Mouse (Mus musculus) midbrain, embryonic 15.5 days (tissue): ENCODE measurements around the gene Dmkn. TPM values are rescaled to one million over a fixed set of nuclear protein-coding genes. Genes with fewer than 3 reads are reported as not detected.
"Not testable (repeated sequence)": the region's sequence is repeated elsewhere in the genome, so short reads cannot be mapped to it uniquely, and the experiment has no call there.

Experiments
- ATAC-seq: fragments of 200-750 bp; cut with Nextera tagmentation; replicated peaks from 2 replicates; pipeline ENCODE4 v1.8.0; 2017; ENCODE audit warnings: moderate TSS enrichment
- H3K27ac ChIP-seq: fragments of 300-500 bp; sonication (generic); 2 replicates; pipeline ENCODE4 v1.5.1; 2015; ENCODE audit warnings: mild to moderate bottlenecking, inconsistent platforms
- H3K27me3 ChIP-seq: fragments of 300-500 bp; sonication (generic); replicated peaks from 2 replicates; pipeline ENCODE4 v1.6.1; 2015; ENCODE audit warnings: inconsistent platforms
- H3K36me3 ChIP-seq: fragments of 300-500 bp; sonication (generic); replicated peaks from 2 replicates; pipeline ENCODE4 v1.6.1; 2015; ENCODE audit warnings: inconsistent platforms
- H3K4me1 ChIP-seq: fragments of 300-500 bp; sonication (generic); 2 replicates; pipeline ENCODE4 v1.6.1; 2015; ENCODE audit warnings: inconsistent platforms
- H3K4me2 ChIP-seq: fragments of 300-500 bp; sonication (generic); 2 replicates; pipeline ENCODE4 v1.6.1; 2015; ENCODE audit warnings: inconsistent platforms, mild to moderate bottlenecking, moderate library complexity
- H3K4me3 ChIP-seq: fragments of 300-500 bp; sonication (generic); 2 replicates; pipeline ENCODE4 v1.5.1; 2015; ENCODE audit warnings: mild to moderate bottlenecking, inconsistent platforms
- H3K9ac ChIP-seq: fragments of 300-500 bp; sonication (generic); 2 replicates; pipeline ENCODE4 v1.6.1; 2015; ENCODE audit warnings: mild to moderate bottlenecking, inconsistent platforms
- H3K9me3 ChIP-seq: fragments of 300-500 bp; sonication (generic); 2 replicates; pipeline ENCODE4 v1.6.1; 2016; ENCODE audit warnings: inconsistent platforms
- WGBS: fragments of 180-500 bp; shearing (Covaris S2); methylation state at CpG from one replicate; pipeline ENCODE4 v1.1.7; 2015; ENCODE audit warnings: mixed read lengths; 5-methylcytosine and 5-hydroxymethylcytosine counted together
- polyA plus RNA-seq: library from polyadenylated mRNA; unstranded; fragments of >200 nt; fragmentation: Nextera tagmentation; extraction: Ambion mirVana; gene quantifications from 2 replicates; pipeline ENCODE4 v1.2.1, GENCODE M21; 2015

Gene Dmkn
- polyA plus RNA-seq, 1 experiment from 2014 or later = 3.4 TPM

GRCm38 (mm10) chr7:30826660-30827059 lies 63.1 kb downstream of the Dmkn start:
- 92% methylated on average over 10 of the region's 10 CpGs for WGBS
- no peak for ATAC-seq
- H3K9ac ChIP-seq = no peak overlapping the region

GRCm38 (mm10) chr7:30828871-30829270 lies 65.3 kb downstream of the Dmkn start:
- not testable (repeated sequence) for H3K9me3 ChIP-seq, H3K4me3 ChIP-seq, H3K4me1 ChIP-seq, H3K27me3 ChIP-seq, H3K36me3 ChIP-seq, ATAC-seq, H3K27ac ChIP-seq, H3K9ac ChIP-seq, H3K4me2 ChIP-seq

More at GRCm38 (mm10) chr7:30826660-30827059, 63.1 kb downstream of the Dmkn start:
- no peak overlapping the region for H3K4me3 ChIP-seq
- no peak overlapping the region for H3K4me2 ChIP-seq
- H3K27ac ChIP-seq = no peak overlapping the region
- H3K27me3 ChIP-seq = no peaks in the 10 kb centered on the region
- no peaks in the 10 kb centered on the region for H3K4me1 ChIP-seq
- no peaks in the 10 kb centered on the region for H3K36me3 ChIP-seq
- H3K9me3 ChIP-seq = no peaks in the 10 kb centered on the region

- WGBS = 82% methylated on average over 3 of the region's 3 CpGs
- H3K9ac ChIP-seq = no peak overlapping the region
- no peak overlapping the region for H3K4me3 ChIP-seq
- no peaks in the 10 kb centered on the region for H3K36me3 ChIP-seq
- no peak overlapping the region for H3K27ac ChIP-seq
- no peaks in the 10 kb centered on the region for H3K27me3 ChIP-seq
- no peaks in the 10 kb centered on the region for H3K4me1 ChIP-seq
- H3K9me3 ChIP-seq = no peaks in the 10 kb centered on the region
- no peak overlapping the region for H3K4me2 ChIP-seq
- ATAC-seq = no peak
These were observed 65.9 kb downstream of the Dmkn start for GRCm38 (mm10) chr7:30829428-30829827.

Other genes starting within 250 kb of the Dmkn start
- 144 and 158 TPM in 2 replicates for gene Arhgap33, start 228.7 kb upstream of the Dmkn start, polyA plus RNA-seq
- 7.8 and 9.9 TPM in 2 replicates for gene Hspb6, start 211.6 kb upstream of the Dmkn start, polyA plus RNA-seq
- 7.7 and 9.4 TPM in 2 replicates for gene Proser3, start 211.5 kb upstream of the Dmkn start, polyA plus RNA-seq
- gene Lin37, start 203.9 kb upstream of the Dmkn start, polyA plus RNA-seq = 53.6 and 63.8 TPM in 2 replicates
- 87.2 and 90.7 TPM in 2 replicates for gene U2af1l4, start 200.5 kb upstream of the Dmkn start, polyA plus RNA-seq
- gene Gm49396, start 200.4 kb upstream of the Dmkn start, polyA plus RNA-seq = 18.5 and 20.7 TPM in 2 replicates
- 121 and 123 TPM in 2 replicates for gene Psenen, start 200.1 kb upstream of the Dmkn start, polyA plus RNA-seq
- gene Igflr1, start 198.3 kb upstream of the Dmkn start, polyA plus RNA-seq = 8.0 and 8.1 TPM in 2 replicates
- gene Kmt2b, start 175.0 kb upstream of the Dmkn start, polyA plus RNA-seq = 12.1 and 12.3 TPM in 2 replicates
- 0.36 and 0.41 TPM in 2 replicates for gene Zbtb32, start 164.8 kb upstream of the Dmkn start, polyA plus RNA-seq
- gene Upk1a, start 150.9 kb upstream of the Dmkn start, polyA plus RNA-seq = 0.51 and 0.58 TPM in 2 replicates
- 1,061 and 1,083 TPM in 2 replicates for gene Cox6b1, start 137.6 kb upstream of the Dmkn start, polyA plus RNA-seq
- gene Etv2, start 127.9 kb upstream of the Dmkn start, polyA plus RNA-seq = not detected in 2 replicates
- gene Rbm42, start 113.4 kb upstream of the Dmkn start, polyA plus RNA-seq = 145 and 149 TPM in 2 replicates
- gene Haus5, start 98.8 kb upstream of the Dmkn start, polyA plus RNA-seq = 28.1 and 29.7 TPM in 2 replicates
- not detected in 2 replicates for gene Pmis2, start 92.2 kb upstream of the Dmkn start, polyA plus RNA-seq
- gene 2200002J24Rik, start 64.8 kb upstream of the Dmkn start, polyA plus RNA-seq = not detected in 2 replicates
- gene Atp4a, start 51.5 kb upstream of the Dmkn start, polyA plus RNA-seq = 1.7 and 1.8 TPM in 2 replicates
- gene Tmem147, start 34.2 kb upstream of the Dmkn start, polyA plus RNA-seq = 242 and 252 TPM in 2 replicates
- 0.72 and 1.6 TPM in 2 replicates for gene Gapdhs, start 20.1 kb upstream of the Dmkn start, polyA plus RNA-seq
- gene Sbsn, start 12.3 kb upstream of the Dmkn start, polyA plus RNA-seq = 2.4 and 3.0 TPM in 2 replicates
- 4.4 TPM in 1 of 2 replicates, not detected in the other for gene Krtdap, start 24.1 kb downstream of the Dmkn start, polyA plus RNA-seq
- not detected in 2 replicates for gene Ffar2, start 60.0 kb downstream of the Dmkn start, polyA plus RNA-seq
- not detected in 2 replicates for gene Ffar3, start 92.4 kb downstream of the Dmkn start, polyA plus RNA-seq
- not detected in 2 replicates for gene Ffar1, start 97.8 kb downstream of the Dmkn start, polyA plus RNA-seq
- not detected in 2 replicates for gene Cd22, start 116.6 kb downstream of the Dmkn start, polyA plus RNA-seq
- gene Mag, start 151.1 kb downstream of the Dmkn start, polyA plus RNA-seq = 2.9 and 3.4 TPM in 2 replicates
- 0.49 TPM in 1 of 2 replicates, not detected in the other for gene Hamp2, start 160.9 kb downstream of the Dmkn start, polyA plus RNA-seq
- not detected in 2 replicates for gene Hamp, start 180.3 kb downstream of the Dmkn start, polyA plus RNA-seq
- gene Usf2, start 193.0 kb downstream of the Dmkn start, polyA plus RNA-seq = 32.3 and 32.6 TPM in 2 replicates
- gene Lsr, start 209.7 kb downstream of the Dmkn start, polyA plus RNA-seq = 21.7 and 24.3 TPM in 2 replicates
- gene Fam187b, start 210.0 kb downstream of the Dmkn start, polyA plus RNA-seq = 0.23 and 0.68 TPM in 2 replicates